Mouse (Mus musculus) liver, embryonic 11.5 days (tissue): Measurements from ENCODE around the gene Aldh18a1. TPM values are rescaled to one million over a fixed set of nuclear protein-coding genes. Genes with fewer than 3 reads are reported as not detected.

Source experiments
- ATAC-seq: fragments of 200-750 bp; cut with Nextera tagmentation; replicated peaks from 2 replicates; pipeline ENCODE4 v1.8.0; 2017; ENCODE audit warnings: moderate number of reproducible peaks, mild to moderate bottlenecking, moderate TSS enrichment, moderate library complexity; ENCODE audit not compliant: low FRiP score
- DNase-seq: peaks from one replicate; pipeline ENCODE4 v3.0.0-alpha.2; 2017; ENCODE audit warnings: low spot score
- H3K27ac ChIP-seq: fragments of 300-500 bp; sonication (generic); 2 replicates; pipeline ENCODE4 v1.5.1; 2014; ENCODE audit warnings: mild to moderate bottlenecking, low read depth, low read length, control low read depth
- H3K27me3 ChIP-seq: fragments of 300-500 bp; sonication (generic); replicated peaks from 2 replicates; pipeline ENCODE4 v1.6.1; 2014; ENCODE audit warnings: low read length, mixed read lengths; ENCODE audit not compliant: control insufficient read depth, insufficient read depth
- H3K36me3 ChIP-seq: fragments of 300-500 bp; sonication (generic); 2 replicates; pipeline ENCODE4 v1.6.1; 2014; ENCODE audit warnings: mild to moderate bottlenecking, low read length, moderate library complexity, mixed read lengths; ENCODE audit not compliant: control insufficient read depth, insufficient read depth
- H3K4me1 ChIP-seq: fragments of 300-500 bp; sonication (generic); replicated peaks from 2 replicates; pipeline ENCODE4 v1.6.1; 2014; ENCODE audit warnings: low read length, mixed read lengths; ENCODE audit not compliant: control insufficient read depth, insufficient read depth
- H3K4me2 ChIP-seq: fragments of 300-500 bp; sonication (generic); 2 replicates; pipeline ENCODE4 v1.6.1; 2014; ENCODE audit warnings: mild to moderate bottlenecking, control low read depth, moderate library complexity
- H3K4me3 ChIP-seq: fragments of 300-500 bp; sonication (generic); 2 replicates; pipeline ENCODE4 v1.5.1; 2014; ENCODE audit warnings: low read depth, low read length, control low read depth
- H3K9ac ChIP-seq: fragments of 300-500 bp; sonication (generic); 2 replicates; pipeline ENCODE4 v1.6.1; 2014; ENCODE audit warnings: low read depth, low read length, control low read depth
- H3K9me3 ChIP-seq: fragments of 300-500 bp; sonication (generic); 2 replicates; pipeline ENCODE4 v1.6.1; 2016; ENCODE audit warnings: low read length, inconsistent platforms, mixed read lengths; ENCODE audit not compliant: control insufficient read depth
- WGBS: fragments of 180-500 bp; shearing (Covaris S2); extraction: QIAGEN DNeasy Blood & Tissue Kit; methylation state at CpG from one replicate; pipeline ENCODE4 v1.1.7; 2014; 5-methylcytosine and 5-hydroxymethylcytosine counted together
- polyA plus RNA-seq: library from polyadenylated mRNA; unstranded; fragments of >200 nt; fragmentation: Nextera tagmentation; extraction: Ambion mirVana; gene quantifications from 2 replicates; pipeline ENCODE4 v1.2.1, GENCODE M21; 2014

The Aldh18a1 gene
- polyA plus RNA-seq, 1 experiment from 2014 or later, result 103 TPM

GRCm38 (mm10) chr19:40530323-40530722, 57.9 kb downstream of the Aldh18a1 start:
- no peaks in the 10 kb centered on the region for H3K36me3 ChIP-seq
- H3K4me1 ChIP-seq, result no peaks in the 10 kb centered on the region
- 51% methylated on average over 2 of the region's 2 CpGs for WGBS
- H3K27ac ChIP-seq, result no peak overlapping the region
- no peak overlapping the region for H3K9ac ChIP-seq
- ATAC-seq, result no peak
- no peak for DNase-seq
- no peaks in the 10 kb centered on the region for H3K9me3 ChIP-seq
- H3K27me3 ChIP-seq, result 0 out of 2 replicates have a peak, but pooled peaks cover 3% of the 10 kb centered on the region
- no peak overlapping the region for H3K4me2 ChIP-seq
- H3K4me3 ChIP-seq, result no peak overlapping the region

GRCm38 (mm10) chr19:40528254-40528653, 60.0 kb downstream of the Aldh18a1 start:
- H3K4me1 ChIP-seq, result no peaks in the 10 kb centered on the region
- ATAC-seq, result no peak
- H3K9ac ChIP-seq, result no peak overlapping the region
- H3K27ac ChIP-seq, result no peak overlapping the region
- no peaks in the 10 kb centered on the region for H3K9me3 ChIP-seq
- no peaks in the 10 kb centered on the region for H3K36me3 ChIP-seq
- no peak overlapping the region for H3K4me3 ChIP-seq
- 0 out of 2 replicates have a peak, but pooled peaks cover under 1% of the 10 kb centered on the region for H3K27me3 ChIP-seq
- DNase-seq, result no peak
- H3K4me2 ChIP-seq, result no peak overlapping the region

- no peak for DNase-seq
- Histone ChIP-seq H3K4me3 (no peak overlapping the region), H3K27ac (no peak overlapping the region), H3K9me3 (no peaks in the 10 kb centered on the region), H3K36me3 (no peaks in the 10 kb centered on the region), H3K9ac (no peak overlapping the region), H3K4me2 (no peak overlapping the region), H3K4me1 (no peaks in the 10 kb centered on the region), H3K27me3 (no peaks in the 10 kb centered on the region)
- 72% methylated on average over 9 of the region's 9 CpGs for WGBS
- no peak for ATAC-seq
Measured at GRCm38 (mm10) chr19:40526367-40527014, 61.8 kb downstream of the Aldh18a1 start.

- Histone ChIP-seq H3K36me3 (no peaks in the 10 kb centered on the region), H3K27ac (no peak overlapping the region), H3K9me3 (no peaks in the 10 kb centered on the region), H3K4me1 (no peaks in the 10 kb centered on the region), H3K4me3 (no peak overlapping the region), H3K9ac (no peak overlapping the region), H3K27me3 (no peaks in the 10 kb centered on the region), H3K4me2 (no peak overlapping the region)
- ATAC-seq (no peak), DNase-seq (no peak)
- 78% methylated on average over 8 of the region's 8 CpGs for WGBS
Measured at GRCm38 (mm10) chr19:40523431-40524005, 64.7 kb downstream of the Aldh18a1 start.

- no peak overlapping the region for H3K4me2 ChIP-seq
- H3K27ac ChIP-seq, result no peak overlapping the region
- no peak overlapping the region for H3K9ac ChIP-seq
- WGBS, result 68% methylated on average over 5 of the region's 5 CpGs
- no peaks in the 10 kb centered on the region for H3K36me3 ChIP-seq
- no peaks in the 10 kb centered on the region for H3K4me1 ChIP-seq
- H3K27me3 ChIP-seq, result no peaks in the 10 kb centered on the region
- DNase-seq (no peak), ATAC-seq (no peak)
- no peak overlapping the region for H3K4me3 ChIP-seq
- no peaks in the 10 kb centered on the region for H3K9me3 ChIP-seq
Measured at GRCm38 (mm10) chr19:40520403-40520802, 67.9 kb downstream of the Aldh18a1 start.

- Histone ChIP-seq H3K4me3 (no peak overlapping the region), H3K27ac (no peak overlapping the region), H3K36me3 (no peaks in the 10 kb centered on the region), H3K9ac (no peak overlapping the region), H3K9me3 (no peaks in the 10 kb centered on the region), H3K27me3 (no peaks in the 10 kb centered on the region), H3K4me1 (no peaks in the 10 kb centered on the region), H3K4me2 (no peak overlapping the region)
- WGBS, result 71% methylated on average over 1 of the region's 1 CpGs
- no peak for ATAC-seq
- no peak for DNase-seq
Measured at GRCm38 (mm10) chr19:40518706-40519105, 69.6 kb downstream of the Aldh18a1 start.

GRCm38 (mm10) chr19:40515596-40515995, 72.7 kb downstream of the Aldh18a1 start:
- WGBS, result 92% methylated on average over 3 of the region's 3 CpGs
- ATAC-seq, result no peak
- no peak for DNase-seq

GRCm38 (mm10) chr19:40514376-40514775, 73.9 kb downstream of the Aldh18a1 start:
- no peak overlapping the region for H3K4me3 ChIP-seq
- DNase-seq (no peak), ATAC-seq (no peak)
- H3K27me3 ChIP-seq, result no peaks in the 10 kb centered on the region
- no peaks in the 10 kb centered on the region for H3K9me3 ChIP-seq
- H3K4me2 ChIP-seq, result peak overlapping the region; percentile 71; the same call in 1 of the 2 replicates
- no peak overlapping the region for H3K27ac ChIP-seq
- H3K4me1 ChIP-seq, result peaks cover 26% of the 10 kb centered on the region
- H3K9ac ChIP-seq, result no peak overlapping the region; the same call in 1 of the 2 replicates
- no peaks in the 10 kb centered on the region for H3K36me3 ChIP-seq
- WGBS, result 73% methylated on average over 7 of the region's 7 CpGs

More at GRCm38 (mm10) chr19:40515596-40515995, 72.7 kb downstream of the Aldh18a1 start:
- H3K9me3 ChIP-seq, result no peaks in the 10 kb centered on the region
- H3K36me3 ChIP-seq, result no peaks in the 10 kb centered on the region
- no peaks in the 10 kb centered on the region for H3K27me3 ChIP-seq
- H3K9ac ChIP-seq, result no peak overlapping the region
- H3K27ac ChIP-seq, result no peak overlapping the region
- no peak overlapping the region for H3K4me2 ChIP-seq
- peaks cover 16% of the 10 kb centered on the region for H3K4me1 ChIP-seq
- no peak overlapping the region for H3K4me3 ChIP-seq

- H3K27ac ChIP-seq, result peak within 1 kb of the TSS; percentile 84
- H3K4me2 ChIP-seq, result peak within 1 kb of the TSS; percentile 71
- H3K36me3 ChIP-seq, result no peaks in the 10 kb centered on the region
- H3K4me3 ChIP-seq, result peak within 1 kb of the TSS; percentile 77
- H3K9me3 ChIP-seq, result no peaks in the 10 kb centered on the region
- H3K9ac ChIP-seq, result peak within 1 kb of the TSS; percentile 78
- ATAC-seq (peak; percentile 97), DNase-seq (peak; percentile 94)
- H3K4me1 ChIP-seq, result peaks cover 29% of the 10 kb centered on the region
- WGBS, result under 1% methylated on average over 51 of the region's 51 CpGs
- no peaks in the 10 kb centered on the region for H3K27me3 ChIP-seq
Measured at GRCm38 (mm10) chr19:40513632-40514078, 74.6 kb downstream of the Aldh18a1 start, which contains the start of gene Sorbs1. TSS of gene Sorbs1 (minus strand) at chr19:40513779.
